Comparison of ENCODE assay signal across 8 mouse cellular contexts in the genomic region with DNA sequence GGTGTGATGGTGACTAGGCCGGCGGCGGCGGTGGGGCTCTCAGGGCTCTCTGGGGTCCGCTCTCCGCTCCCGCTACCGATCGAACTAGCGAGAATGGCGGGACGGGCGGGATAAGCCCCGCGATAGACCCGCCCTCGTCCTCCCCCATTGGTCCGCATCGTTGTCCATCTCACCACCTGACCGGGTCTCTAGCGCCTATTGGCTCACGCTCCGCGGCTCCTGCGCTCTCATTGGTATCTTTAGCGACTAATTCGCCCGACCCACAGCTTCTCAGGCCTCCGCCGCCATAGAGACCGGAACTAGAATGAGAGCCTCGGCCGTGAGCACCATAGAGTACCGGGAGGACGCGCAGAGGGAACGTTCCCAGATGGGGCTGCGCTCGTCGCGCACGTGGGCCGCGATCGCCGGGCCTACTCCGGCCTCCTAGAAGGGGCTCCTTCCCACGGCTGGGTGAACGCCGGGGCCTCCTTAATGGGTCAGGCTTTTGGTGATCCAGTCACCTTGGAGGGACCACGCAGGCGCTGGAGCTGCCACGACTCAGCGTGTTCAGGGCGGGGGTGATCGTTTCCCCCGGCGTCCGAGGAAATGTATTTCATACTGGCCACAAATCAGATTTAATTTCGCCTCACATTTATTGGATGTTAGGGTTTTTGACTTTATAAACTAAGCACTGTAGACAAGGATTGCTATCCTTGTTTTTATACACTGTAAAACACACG. TPM values are rescaled to one million over a fixed set of nuclear protein-coding genes. Genes with fewer than 3 reads are reported as not detected.
A peak's percentile ranks its signal among the peaks of the same experiment; 100 is the strongest.
DNase-seq lines count a peak whose midpoint lies in the region; ATAC-seq lines count a peak whose summit lies in the region.

Ybx1 (minus strand) TSS at position 190 of the 719 bp plus-strand sequence.

- no peaks in the 10 kb centered on the region for H3K27me3 ChIP-seq in heart, embryonic 10.5 days (ENCODE audit: insufficient read depth, poor library complexity, severe bottlenecking)
- H3K27me3 ChIP-seq in kidney, embryonic 15.5 days: no peaks in the 10 kb centered on the region

- H3K9me3 ChIP-seq in heart, embryonic 10.5 days: no peaks in the 10 kb centered on the region
- no peaks in the 10 kb centered on the region for H3K9me3 ChIP-seq in kidney, embryonic 15.5 days (replicated peaks)

- peak within 1 kb of the TSS; percentile 86 for H3K9ac ChIP-seq in kidney, embryonic 15.5 days

- WGBS in heart, embryonic 10.5 days: under 1% methylated on average over 59 of the region's 61 CpGs
- WGBS in kidney, embryonic 15.5 days: 0% methylated on average over 61 of the region's 61 CpGs

- peak within 1 kb of the TSS; percentile 72 for H3K4me2 ChIP-seq in kidney, embryonic 15.5 days

- peak; percentile 98 for ATAC-seq in erythroblast, adult 5-6 weeks (replicated peaks; ENCODE audit: low FRiP score, poor library complexity, severe bottlenecking)
- ATAC-seq in kidney, embryonic 15.5 days (replicated peaks; ENCODE audit: low FRiP score): peak; percentile 99
- peak; percentile 99 for ATAC-seq in monocyte, adult 5-6 weeks (replicated peaks; ENCODE audit: insufficient number of reproducible peaks, low FRiP score, low TSS enrichment, poor library complexity, severe bottlenecking)

- peak; percentile 97 to 98 for DNase-seq in B cell, adult 2 months
- DNase-seq in brain, adult 2 months (ENCODE audit: low read depth, low spot score): peak; percentile 100
- peak; percentile 100 for DNase-seq in heart, embryonic 10.5 days (ENCODE audit: low spot score)
- peak; percentile 98 for DNase-seq in liver
- peak; percentile 100 for DNase-seq in spleen, postnatal 4 days (ENCODE audit: low spot score in 2 of 2)

- H3K27ac ChIP-seq in heart, embryonic 10.5 days: peak within 1 kb of the TSS; percentile 99
- peak within 1 kb of the TSS; percentile 96 for H3K27ac ChIP-seq in kidney, embryonic 15.5 days

- H3K4me3 ChIP-seq in heart, embryonic 10.5 days: peak within 1 kb of the TSS; percentile 96
- peak within 1 kb of the TSS; percentile 58 for H3K4me3 ChIP-seq in kidney, embryonic 15.5 days (replicated peaks)

- H3K4me1 ChIP-seq in heart, embryonic 10.5 days: peaks cover 12% of the 10 kb centered on the region
- H3K4me1 ChIP-seq in kidney, embryonic 15.5 days: peaks cover 28% of the 10 kb centered on the region

- H3K36me3 ChIP-seq in heart, embryonic 10.5 days: peaks cover 18% of the 10 kb centered on the region
- peaks cover 17% of the 10 kb centered on the region; the same call in 1 of the 2 replicates for H3K36me3 ChIP-seq in kidney, embryonic 15.5 days

RNA-seq across cellular contexts. Expression of gene Ybx1, which starts in this region (rescaled TPM):
- 270 and 329 TPM in 2 replicates for total RNA-seq in erythroblast, adult 5-6 weeks (2015; ENCODE audit: low replicate concordance)
- 221 and 268 TPM in 2 replicates for total RNA-seq in erythroblast, adult 5-6 weeks (2017; ENCODE audit: low replicate concordance)
- 712 and 1,091 TPM in 2 replicates for polyA plus RNA-seq in heart, embryonic 10.5 days (2016; fragmentation: Nextera tagmentation; extraction: Ambion mirVana)
- 680 and 703 TPM in 2 replicates for polyA plus RNA-seq in kidney, embryonic 15.5 days (2015; fragmentation: Nextera tagmentation; extraction: Ambion mirVana)
- 567 to 614 TPM (median 607 TPM) in 3 replicates for total RNA-seq in monocyte, adult 5-6 weeks (2017)

Comparison
In these comparisons a context has a peak if more than half of its experiments do, and no peak if none do; other contexts are left out.
1. Peak in every context shown above with its lines: DNase-seq, ATAC-seq, H3K4me3 ChIP-seq and H3K27ac ChIP-seq.